Mouse (Mus musculus): Measurements from ENCODE around the gene Sufu. TPM values are rescaled to one million over a fixed set of nuclear protein-coding genes. Genes with fewer than 3 reads are reported as not detected.

Gene Sufu
- polyA plus RNA-seq, 1 experiment: 15.0 TPM

GRCm38 (mm10) chr19:46502471-46503166, 105.9 kb downstream of the Sufu start:
- WGBS: under 1% methylated on average over 53 of the region's 53 CpGs
- TF ChIP-seq CTCF (IDR thresholded peaks at IDR 0.05; ENCODE audit: borderline replicate concordance, insufficient read depth, low read depth, low read length) (peak; percentile 40; the same call in 1 of the 2 replicates), POLR2A (IDR thresholded peaks at IDR 0.05; ENCODE audit: borderline replicate concordance, insufficient read depth, low read length) (no peak)
- Histone ChIP-seq H3K27me3 (ENCODE audit: control insufficient read depth, insufficient read depth, low read length) (no peaks in the 10 kb centered on the region), H3K4me1 (ENCODE audit: control insufficient read depth, insufficient read depth, low read length) (peaks cover 13% of the 10 kb centered on the region), H3K27ac (ENCODE audit: insufficient read depth, low read length) (peak overlapping the region; percentile 99), H3K4me3 (replicated peaks; ENCODE audit: insufficient read depth, low read depth, low read length) (peak overlapping the region; percentile 61)
- DNase-seq: peak; percentile 83

DNA sequence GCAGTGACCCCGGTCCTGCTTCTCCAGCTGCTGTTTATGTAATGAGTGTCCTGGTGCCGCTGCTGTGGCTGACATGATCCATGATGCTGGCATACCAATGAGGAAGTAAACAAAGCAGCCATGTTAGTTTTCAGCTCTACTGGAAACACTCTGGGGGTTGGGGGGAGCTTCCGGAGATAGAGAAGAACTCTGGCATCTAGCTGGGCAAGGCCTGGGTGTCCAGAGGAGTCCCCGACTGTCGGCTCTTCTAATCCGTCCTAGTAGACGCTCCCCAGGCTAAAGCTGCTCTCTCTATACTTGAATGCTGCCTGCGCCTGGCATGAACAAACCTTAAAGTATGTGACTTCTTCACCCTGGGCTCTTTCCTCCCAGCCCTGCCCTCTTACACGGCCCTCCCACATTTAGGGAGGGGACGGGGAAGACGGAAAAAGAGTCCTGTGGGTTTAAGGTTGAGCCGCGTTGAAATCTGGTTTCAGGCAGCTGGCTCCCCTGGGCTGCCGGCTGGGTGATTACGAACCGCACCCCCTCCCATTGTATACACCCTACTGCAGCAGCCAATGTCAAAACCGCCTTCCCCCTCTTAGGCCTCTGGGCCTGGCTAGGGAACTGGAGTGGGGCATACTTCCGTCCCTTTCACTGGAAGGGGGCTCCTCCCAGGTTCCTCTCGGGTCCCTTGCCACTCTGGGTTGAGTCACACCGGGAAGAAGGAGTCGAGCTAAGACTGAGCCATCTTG, 106.8 kb downstream of the Sufu start:
- peaks cover 20% of the 10 kb centered on the region for H3K4me1 ChIP-seq (ENCODE audit: control insufficient read depth, insufficient read depth, low read length)
- WGBS: 1% methylated on average over 21 of the region's 21 CpGs
- H3K27me3 ChIP-seq (ENCODE audit: control insufficient read depth, insufficient read depth, low read length): no peaks in the 10 kb centered on the region
- DNase-seq: peak in 1 of 2 experiments; percentile 60
- no peak; the same call in 1 of the 2 replicates for TF ChIP-seq POLR2A (IDR thresholded peaks at IDR 0.05; ENCODE audit: borderline replicate concordance, insufficient read depth, low read length)
- TF ChIP-seq CTCF (IDR thresholded peaks at IDR 0.05; ENCODE audit: borderline replicate concordance, insufficient read depth, low read depth, low read length): no peak
- peak overlapping the region; percentile 61 for H3K4me3 ChIP-seq (replicated peaks; ENCODE audit: insufficient read depth, low read depth, low read length)
- H3K27ac ChIP-seq (ENCODE audit: insufficient read depth, low read length): peak overlapping the region; percentile 99

DNA sequence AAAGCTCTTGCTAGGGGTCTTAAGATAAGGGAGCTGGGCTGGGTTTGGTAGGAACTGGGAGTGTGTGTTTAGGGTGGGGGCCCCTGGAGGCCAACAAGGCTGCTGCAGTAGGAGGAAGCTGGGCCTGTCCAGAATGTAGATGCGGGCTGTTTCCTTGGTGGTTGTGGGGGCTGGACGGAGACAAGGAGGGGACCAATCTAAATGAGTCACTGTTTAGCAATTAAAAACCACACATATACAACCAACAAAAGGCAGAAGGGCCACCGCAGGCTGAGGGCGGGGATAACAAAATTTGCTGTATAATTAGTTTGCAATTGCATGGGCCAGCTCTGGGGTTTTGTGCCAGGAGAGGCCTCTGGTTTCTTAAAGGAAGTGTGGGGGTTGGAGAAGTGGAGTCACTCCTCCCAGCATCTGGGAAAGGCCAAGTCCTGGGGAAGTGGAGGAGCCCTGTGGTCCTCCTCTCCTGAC, 107.4 kb downstream of the Sufu start:
- Histone ChIP-seq H3K27ac (ENCODE audit: insufficient read depth, low read length) (0 out of 2 replicates have a peak overlapping the region, but pooled peaks have one; percentile 99), H3K4me1 (ENCODE audit: control insufficient read depth, insufficient read depth, low read length) (peaks cover 26% of the 10 kb centered on the region), H3K27me3 (ENCODE audit: control insufficient read depth, insufficient read depth, low read length) (no peaks in the 10 kb centered on the region), H3K4me3 (replicated peaks; ENCODE audit: insufficient read depth, low read depth, low read length) (peak overlapping the region; percentile 61)
- DNase-seq: peak in 1 of 2 experiments; percentile 47
- 2% methylated on average over 4 of the region's 4 CpGs for WGBS
- TF ChIP-seq POLR2A (IDR thresholded peaks at IDR 0.05; ENCODE audit: borderline replicate concordance, insufficient read depth, low read length) (no peak), CTCF (IDR thresholded peaks at IDR 0.05; ENCODE audit: borderline replicate concordance, insufficient read depth, low read depth, low read length) (0 out of 2 replicates have a peak, but pooled peaks have one; percentile 13)

- DNase-seq: no peak
- TF ChIP-seq CTCF (IDR thresholded peaks at IDR 0.05; ENCODE audit: borderline replicate concordance, insufficient read depth, low read depth, low read length) (no peak), POLR2A (IDR thresholded peaks at IDR 0.05; ENCODE audit: borderline replicate concordance, insufficient read depth, low read length) (no peak)
- Histone ChIP-seq H3K4me1 (ENCODE audit: control insufficient read depth, insufficient read depth, low read length) (peaks cover 34% of the 10 kb centered on the region), H3K27ac (ENCODE audit: insufficient read depth, low read length) (0 out of 2 replicates have a peak overlapping the region, but pooled peaks have one; percentile 99), H3K27me3 (ENCODE audit: control insufficient read depth, insufficient read depth, low read length) (no peaks in the 10 kb centered on the region), H3K4me3 (replicated peaks; ENCODE audit: insufficient read depth, low read depth, low read length) (peak overlapping the region; percentile 49)
- 45% methylated on average over 9 of the region's 9 CpGs for WGBS
Measured at GRCm38 (mm10) chr19:46504822-46505417, 108.2 kb downstream of the Sufu start.

GRCm38 (mm10) chr19:46505646-46506371, 109.1 kb downstream of the Sufu start:
- Histone ChIP-seq H3K4me1 (ENCODE audit: control insufficient read depth, insufficient read depth, low read length) (peaks cover 36% of the 10 kb centered on the region), H3K27ac (ENCODE audit: insufficient read depth, low read length) (no peak overlapping the region), H3K27me3 (ENCODE audit: control insufficient read depth, insufficient read depth, low read length) (no peaks in the 10 kb centered on the region), H3K4me3 (replicated peaks; ENCODE audit: insufficient read depth, low read depth, low read length) (no peak overlapping the region)
- DNase-seq: no peak
- TF ChIP-seq CTCF (IDR thresholded peaks at IDR 0.05; ENCODE audit: borderline replicate concordance, insufficient read depth, low read depth, low read length) (no peak), POLR2A (IDR thresholded peaks at IDR 0.05; ENCODE audit: borderline replicate concordance, insufficient read depth, low read length) (no peak)
- 45% methylated on average over 8 of the region's 8 CpGs for WGBS

DNA sequence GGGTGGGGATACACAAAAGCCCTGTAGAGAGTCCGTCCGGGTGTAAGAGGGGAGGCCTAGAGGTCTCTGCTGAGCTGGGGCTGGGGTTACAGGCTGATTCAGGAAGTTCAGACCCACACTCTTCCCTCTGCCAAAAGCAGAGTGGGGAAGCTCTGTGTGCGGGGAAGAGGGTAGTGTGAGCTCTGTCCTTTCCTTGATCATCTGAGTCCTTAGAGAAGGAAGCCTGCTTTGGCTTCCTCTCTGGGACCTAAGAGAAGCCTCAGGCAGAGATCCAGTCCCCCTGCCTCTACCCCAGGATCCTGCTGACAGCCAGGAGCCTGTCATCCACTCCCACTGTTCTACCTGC, 109.6 kb downstream of the Sufu start:
- Histone ChIP-seq H3K4me3 (replicated peaks; ENCODE audit: insufficient read depth, low read depth, low read length) (no peak overlapping the region), H3K4me1 (ENCODE audit: control insufficient read depth, insufficient read depth, low read length) (peaks cover 36% of the 10 kb centered on the region), H3K27ac (ENCODE audit: insufficient read depth, low read length) (no peak overlapping the region), H3K27me3 (ENCODE audit: control insufficient read depth, insufficient read depth, low read length) (no peaks in the 10 kb centered on the region)
- DNase-seq: no peak
- TF ChIP-seq POLR2A (IDR thresholded peaks at IDR 0.05; ENCODE audit: borderline replicate concordance, insufficient read depth, low read length): no peak
- no peak for TF ChIP-seq CTCF (IDR thresholded peaks at IDR 0.05; ENCODE audit: borderline replicate concordance, insufficient read depth, low read depth, low read length)
- 10% methylated on average over 3 of the region's 3 CpGs for WGBS

GRCm38 (mm10) chr19:46507181-46507581, 110.5 kb downstream of the Sufu start:
- 23% methylated on average over 8 of the region's 8 CpGs for WGBS
- peaks cover 36% of the 10 kb centered on the region for H3K4me1 ChIP-seq (ENCODE audit: control insufficient read depth, insufficient read depth, low read length)
- TF ChIP-seq POLR2A (IDR thresholded peaks at IDR 0.05; ENCODE audit: borderline replicate concordance, insufficient read depth, low read length) (no peak), CTCF (IDR thresholded peaks at IDR 0.05; ENCODE audit: borderline replicate concordance, insufficient read depth, low read depth, low read length) (no peak)
- peak overlapping the region; percentile 8; the same call in 1 of the 2 replicates for H3K27ac ChIP-seq (ENCODE audit: insufficient read depth, low read length)
- no peaks in the 10 kb centered on the region for H3K27me3 ChIP-seq (ENCODE audit: control insufficient read depth, insufficient read depth, low read length)
- no peak overlapping the region for H3K4me3 ChIP-seq (replicated peaks; ENCODE audit: insufficient read depth, low read depth, low read length)
- DNase-seq: peak in 1 of 2 experiments; percentile 36

All from cerebellum, adult 2 months (tissue).